Mouse (Mus musculus): ENCODE measurements around the gene Cep19.

DNA sequence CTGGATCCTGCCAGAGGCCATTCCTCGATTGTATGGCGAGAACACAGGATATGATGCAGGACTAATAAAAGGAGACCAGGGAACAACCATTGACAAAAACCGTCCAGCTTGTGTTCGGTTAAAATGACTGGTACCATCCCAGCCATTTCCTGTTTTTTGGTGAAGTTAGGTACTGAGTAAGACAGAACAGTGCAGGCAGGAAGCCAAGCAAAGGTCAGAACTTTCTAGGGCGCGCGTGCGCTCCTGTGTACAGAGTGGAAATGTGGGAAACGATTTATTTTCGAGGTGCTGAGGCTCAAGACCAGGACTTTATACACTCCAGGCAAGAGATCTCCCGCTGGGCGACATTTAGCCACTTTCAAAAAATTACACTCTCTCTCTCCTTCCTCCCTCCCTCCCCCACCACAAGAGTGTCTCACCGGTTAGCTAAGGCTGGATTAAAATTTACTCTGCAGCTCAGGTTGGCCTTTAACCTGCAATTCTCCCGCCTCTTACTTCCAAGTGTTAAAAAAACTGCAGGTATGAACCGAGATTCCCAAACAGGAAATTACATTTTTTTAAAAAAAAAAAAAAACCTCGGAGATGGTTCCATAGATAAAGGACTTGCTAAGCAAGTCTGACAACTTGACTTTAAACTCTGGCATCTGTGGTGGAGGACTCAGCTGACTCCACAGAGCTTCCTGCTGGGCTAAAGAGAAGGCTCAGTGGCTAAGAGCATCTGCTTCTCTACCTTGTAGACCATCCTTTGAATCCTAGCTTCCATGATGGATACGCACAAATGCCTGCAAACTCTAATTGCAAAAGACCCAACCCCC, 11.8 kb upstream of the Cep19 start:
- TF ChIP-seq TCF12 (IDR thresholded peaks at IDR 0.05; ENCODE audit: low read depth, low read length): no peak
- no peak for TF ChIP-seq EP300 (IDR thresholded peaks at IDR 0.05; ENCODE audit: low read length)
- no peak for TF ChIP-seq SIN3A (IDR thresholded peaks at IDR 0.05; ENCODE audit: low read length)
- no peak for TF ChIP-seq MAZ (IDR thresholded peaks at IDR 0.05; ENCODE audit: low read depth, low read length)
- no peak for TF ChIP-seq RAD21 (IDR thresholded peaks at IDR 0.05; ENCODE audit: low read depth, low read length)
- TF ChIP-seq ETS1 (conservative IDR thresholded peaks at IDR 0.05; ENCODE audit: low read depth, low read length): no peak
- TF ChIP-seq CTCF (conservative IDR thresholded peaks at IDR 0.05 in 1 of 2, IDR thresholded peaks at IDR 0.05 in 1 of 2; ENCODE audit: low read depth in 2 of 2, low read length in 2 of 2): no peak
- no peak for TF ChIP-seq POLR2A (IDR thresholded peaks at IDR 0.05; ENCODE audit: low read depth, low read length)

Data from CH12.LX (cell line).